Mouse (Mus musculus) spleen, adult 2 months (tissue): Measurements from ENCODE around the gene Dph1.

ENCODE experiments used
- CTCF ChIP-seq: fragments of 200-500 bp; IDR thresholded peaks from 2 replicates; pipeline ENCODE4 v1.5.1; 2011; ENCODE audit warnings: mild to moderate bottlenecking, inconsistent platforms; ENCODE audit not compliant: insufficient read depth, insufficient read length, insufficient replicate concordance; ENCODE audit errors: extremely low read depth
- POLR2A ChIP-seq: fragments of 200-500 bp; IDR thresholded peaks from 2 replicates; pipeline ENCODE4 v1.6.1; 2011; ENCODE audit warnings: low read depth, low read length, inconsistent platforms

GRCm38 (mm10) chr11:75152603-75153557 lies 38.2 kb downstream of the Dph1 start:
- TF ChIP-seq POLR2A (no peak), CTCF (no peak)
